Mouse (Mus musculus) granulocyte monocyte progenitor cell, adult 5-6 weeks (primary cell): ENCODE data around the gene Abca7. TPM values are rescaled to one million over a fixed set of nuclear protein-coding genes. Genes with fewer than 3 reads are reported as not detected.

Experiments
- ATAC-seq: replicated peaks from 2 replicates; pipeline ENCODE4 v1.8.0; 2016; ENCODE audit warnings: mild to moderate bottlenecking, moderate TSS enrichment, inconsistent platforms; ENCODE audit not compliant: poor library complexity, severe bottlenecking
- total RNA-seq, 2 experiments: library from RNA; stranded (forward) in 1 of 2; stranded (reverse) in 1 of 2; fragments of 200-712, 200-1000 nt in 1 of 2; fragments of >200 nt in 1 of 2; fragmentation: Nextera tagmentation in 1 of 2; gene quantifications; 2 replicates each; pipeline ENCODE4 v1.2.3; 2014 to 2017

Gene Abca7
- total RNA-seq, 2 experiments from 2014 or later = 14.7 to 23.0 TPM

- no peak for ATAC-seq
Measured at GRCm38 (mm10) chr10:79989870-79990269, 6.4 kb upstream of the Abca7 start.

GRCm38 (mm10) chr10:79991099-79991498 lies 5.2 kb upstream of the Abca7 start:
- ATAC-seq = no peak

GRCm38 (mm10) chr10:79991548-79991947 lies 4.7 kb upstream of the Abca7 start:
- ATAC-seq = no peak

GRCm38 (mm10) chr10:79994397-79995115 lies 1.7 kb upstream of the Abca7 start:
- peak; percentile 63 for ATAC-seq

GRCm38 (mm10) chr10:79995636-79996035 lies 658 bp upstream of the Abca7 start:
- ATAC-seq = no peak

- peak; percentile 42 for ATAC-seq
Measured at GRCm38 (mm10) chr10:79997034-79997760, 903 bp downstream of the Abca7 start.

GRCm38 (mm10) chr10:79997819-79998218 lies 1.5 kb downstream of the Abca7 start:
- ATAC-seq = no peak

- ATAC-seq = no peak
Measured at GRCm38 (mm10) chr10:80001945-80002344, 5.7 kb downstream of the Abca7 start.

GRCm38 (mm10) chr10:80002829-80003228 lies 6.5 kb downstream of the Abca7 start:
- no peak for ATAC-seq

GRCm38 (mm10) chr10:80003374-80004232 lies 7.3 kb downstream of the Abca7 start:
- no peak for ATAC-seq

GRCm38 (mm10) chr10:80004233-80004705 lies 8.0 kb downstream of the Abca7 start:
- no peak for ATAC-seq

- ATAC-seq = no peak
Measured at GRCm38 (mm10) chr10:80011740-80012139, 15.4 kb downstream of the Abca7 start.

- no peak for ATAC-seq
Measured at GRCm38 (mm10) chr10:80013609-80014008, 17.3 kb downstream of the Abca7 start.

- ATAC-seq = no peak
Measured at GRCm38 (mm10) chr10:80014484-80015290, 18.4 kb downstream of the Abca7 start.

- no peak for ATAC-seq
Measured at GRCm38 (mm10) chr10:80015583-80015982, 19.3 kb downstream of the Abca7 start.

GRCm38 (mm10) chr10:80016511-80016910 lies 20.2 kb downstream of the Abca7 start, which contains the start of gene Arhgap45:
Arhgap45 (plus strand) TSS chr10:80016653.
- ATAC-seq = peak; percentile 83

- ATAC-seq = peak; percentile 33
Measured at GRCm38 (mm10) chr10:80016931-80017330, 20.6 kb downstream of the Abca7 start.

- ATAC-seq = peak; percentile 57
Measured at GRCm38 (mm10) chr10:80017361-80017760, 21.1 kb downstream of the Abca7 start.

- no peak for ATAC-seq
Measured at GRCm38 (mm10) chr10:80017771-80018170, 21.5 kb downstream of the Abca7 start.
